Mouse (Mus musculus): ENCODE measurements around the gene Gm9972. TPM values are rescaled to one million over a fixed set of nuclear protein-coding genes. Genes with fewer than 3 reads are reported as not detected.

Gene Gm9972
- total and polyA plus RNA-seq, 2 experiments from 2014 or later = not detected

- 0 out of 2 replicates have a peak, but pooled peaks have one; percentile 55 for ATAC-seq
- Histone ChIP-seq H3K9ac (replicated peaks; ENCODE audit: low read length) (no peak overlapping the region), H3K9me3 (ENCODE audit: low read length) (no peaks in the 10 kb centered on the region), H3K36me3 (ENCODE audit: insufficient read depth, low read length) (no peaks in the 10 kb centered on the region), H3K27me3 (ENCODE audit: insufficient read depth, low read length) (no peaks in the 10 kb centered on the region), H3K27ac (no peak overlapping the region), H3K4me2 (ENCODE audit: low read depth, low read length) (0 out of 2 replicates have a peak overlapping the region, but pooled peaks have one; percentile 21), H3K4me3 (ENCODE audit: low read length) (no peak overlapping the region), H3K4me1 (ENCODE audit: insufficient read depth, low read length) (no peaks in the 10 kb centered on the region)
- DNase-seq (ENCODE audit: low spot score) = peak; percentile 48
- WGBS = 56% methylated on average over 3 of the region's 3 CpGs
- TF ChIP-seq CTCF (IDR thresholded peaks at IDR 0.05; ENCODE audit: low read depth) = no peak
These were observed 10.5 kb downstream of the Gm9972 start for GRCm38 (mm10) chr11:43045871-43046548.

GRCm38 (mm10) chr11:43049363-43049762 lies 13.8 kb downstream of the Gm9972 start:
- no peaks in the 10 kb centered on the region for H3K36me3 ChIP-seq (ENCODE audit: insufficient read depth, low read length)
- H3K9ac ChIP-seq (replicated peaks; ENCODE audit: low read length) = no peak overlapping the region
- no peak overlapping the region for H3K27ac ChIP-seq
- no peaks in the 10 kb centered on the region for H3K9me3 ChIP-seq (ENCODE audit: low read length)
- 56% methylated on average over 1 of the region's 1 CpGs for WGBS
- no peak for DNase-seq (ENCODE audit: low spot score)
- H3K4me2 ChIP-seq (ENCODE audit: low read depth, low read length) = no peak overlapping the region
- H3K27me3 ChIP-seq (ENCODE audit: insufficient read depth, low read length) = no peaks in the 10 kb centered on the region
- ATAC-seq = no peak
- H3K4me1 ChIP-seq (ENCODE audit: insufficient read depth, low read length) = no peaks in the 10 kb centered on the region
- no peak for TF ChIP-seq CTCF (IDR thresholded peaks at IDR 0.05; ENCODE audit: low read depth)
- H3K4me3 ChIP-seq (ENCODE audit: low read length) = no peak overlapping the region

DNA sequence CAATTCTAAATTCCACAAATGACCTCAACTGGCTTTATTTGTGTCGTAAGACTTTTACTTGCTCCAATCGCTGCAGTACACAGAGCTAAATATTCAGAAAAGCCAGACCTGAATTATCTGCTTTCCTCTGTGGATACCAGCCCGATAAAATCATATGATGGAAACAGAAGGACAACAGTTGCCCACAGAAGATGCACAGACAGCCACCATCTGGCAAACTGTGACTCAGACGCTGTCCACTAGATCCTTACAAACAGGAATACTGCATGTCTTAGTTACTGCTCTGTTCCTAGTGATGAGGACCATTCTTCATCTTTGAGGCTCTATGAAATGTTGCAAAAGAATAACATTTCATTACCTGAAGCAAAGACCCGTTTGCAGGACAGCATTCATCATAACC lies 19.4 kb downstream of the Gm9972 start:
- no peak overlapping the region for H3K9ac ChIP-seq (replicated peaks; ENCODE audit: low read length)
- H3K27ac ChIP-seq = no peak overlapping the region
- H3K36me3 ChIP-seq (ENCODE audit: insufficient read depth, low read length) = no peaks in the 10 kb centered on the region
- no peak overlapping the region for H3K4me3 ChIP-seq (ENCODE audit: low read length)
- 82% methylated on average over 5 of the region's 5 CpGs for WGBS
- no peaks in the 10 kb centered on the region for H3K9me3 ChIP-seq (ENCODE audit: low read length)
- ATAC-seq (no peak), DNase-seq (ENCODE audit: low spot score) (no peak)
- no peaks in the 10 kb centered on the region for H3K4me1 ChIP-seq (ENCODE audit: insufficient read depth, low read length)
- no peak for TF ChIP-seq CTCF (IDR thresholded peaks at IDR 0.05; ENCODE audit: low read depth)
- no peaks in the 10 kb centered on the region for H3K27me3 ChIP-seq (ENCODE audit: insufficient read depth, low read length)
- H3K4me2 ChIP-seq (ENCODE audit: low read depth, low read length) = no peak overlapping the region

GRCm38 (mm10) chr11:43059437-43059970 lies 24.0 kb downstream of the Gm9972 start:
- no peak overlapping the region for H3K4me2 ChIP-seq (ENCODE audit: low read depth, low read length)
- H3K4me3 ChIP-seq (ENCODE audit: low read length) = no peak overlapping the region
- no peaks in the 10 kb centered on the region for H3K27me3 ChIP-seq (ENCODE audit: insufficient read depth, low read length)
- ATAC-seq (no peak), DNase-seq (ENCODE audit: low spot score) (no peak)
- no peak for TF ChIP-seq CTCF (IDR thresholded peaks at IDR 0.05; ENCODE audit: low read depth)
- 23% methylated on average over 5 of the region's 5 CpGs for WGBS
- H3K4me1 ChIP-seq (ENCODE audit: insufficient read depth, low read length) = no peaks in the 10 kb centered on the region; the same call in 1 of the 2 replicates
- no peak overlapping the region for H3K27ac ChIP-seq
- H3K9ac ChIP-seq (replicated peaks; ENCODE audit: low read length) = no peak overlapping the region
- no peaks in the 10 kb centered on the region for H3K9me3 ChIP-seq (ENCODE audit: low read length)
- H3K36me3 ChIP-seq (ENCODE audit: insufficient read depth, low read length) = no peaks in the 10 kb centered on the region

DNA sequence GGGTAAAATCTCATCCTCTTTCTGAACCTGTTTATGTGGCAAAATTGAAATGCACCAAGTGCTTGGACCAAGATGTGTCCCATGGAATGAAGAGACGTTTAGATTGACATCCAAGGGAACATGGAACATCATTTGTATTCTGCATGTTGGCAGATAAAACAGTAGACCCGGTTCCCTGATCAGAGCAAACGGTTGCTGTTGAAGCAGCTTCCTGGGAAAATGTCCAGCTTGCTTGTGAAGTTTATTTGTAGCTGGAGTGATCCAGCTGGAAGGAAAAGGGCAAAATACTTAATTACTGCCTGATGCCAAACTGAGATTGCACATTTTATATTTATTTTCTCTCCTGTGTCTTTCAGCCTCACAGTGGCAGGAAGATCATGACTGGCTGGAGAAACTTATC lies 26.7 kb downstream of the Gm9972 start:
- H3K4me1 ChIP-seq (ENCODE audit: insufficient read depth, low read length) = no peaks in the 10 kb centered on the region; the same call in 1 of the 2 replicates
- no peak overlapping the region for H3K4me3 ChIP-seq (ENCODE audit: low read length)
- ATAC-seq = no peak
- no peak overlapping the region for H3K9ac ChIP-seq (replicated peaks; ENCODE audit: low read length)
- no peaks in the 10 kb centered on the region for H3K9me3 ChIP-seq (ENCODE audit: low read length)
- DNase-seq (ENCODE audit: low spot score) = peak; percentile 60
- H3K36me3 ChIP-seq (ENCODE audit: insufficient read depth, low read length) = no peaks in the 10 kb centered on the region
- H3K27ac ChIP-seq = no peak overlapping the region
- no peak for TF ChIP-seq CTCF (IDR thresholded peaks at IDR 0.05; ENCODE audit: low read depth)
- H3K4me2 ChIP-seq (ENCODE audit: low read depth, low read length) = no peak overlapping the region
- 32% methylated on average over 3 of the region's 3 CpGs for WGBS
- H3K27me3 ChIP-seq (ENCODE audit: insufficient read depth, low read length) = no peaks in the 10 kb centered on the region

DNA sequence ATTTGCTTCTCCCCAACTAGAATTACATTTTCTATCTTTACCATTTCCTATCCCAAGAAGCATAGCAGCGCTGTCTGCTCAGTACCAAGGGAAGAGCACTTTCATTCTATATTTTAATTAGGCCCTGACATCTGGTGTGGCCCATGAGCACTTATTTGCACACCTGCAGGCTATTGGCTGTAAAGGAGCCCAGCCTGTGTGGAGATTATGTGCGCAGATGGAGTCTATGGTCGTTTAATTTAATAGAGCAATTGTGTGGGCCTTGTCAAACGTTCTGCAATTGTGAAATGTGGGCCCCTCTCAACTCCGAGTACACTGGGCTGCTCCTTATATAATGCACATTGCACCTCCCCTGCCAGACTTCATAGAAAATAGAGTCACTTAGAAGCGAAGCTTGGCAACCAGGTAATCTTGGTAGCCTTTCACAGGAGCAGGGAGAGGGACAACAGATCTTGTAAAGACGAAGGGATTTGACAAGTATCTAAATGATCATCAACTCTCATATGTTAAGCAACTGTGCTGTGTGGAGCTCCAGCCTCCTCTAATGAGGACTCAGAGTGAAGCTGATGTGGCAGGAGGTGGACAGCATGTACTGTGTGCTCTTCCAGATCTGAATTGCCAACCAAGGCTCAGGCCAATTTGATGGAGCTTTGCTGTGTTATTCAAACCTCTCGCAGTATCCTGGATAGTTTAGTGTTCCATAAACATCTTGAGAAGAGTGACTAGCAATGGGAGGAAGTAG lies 50.9 kb downstream of the Gm9972 start:
- no peak for ATAC-seq
- peak; percentile 9 for DNase-seq (ENCODE audit: low spot score)

More for the DNA sequence above, 50.9 kb downstream of the Gm9972 start:
- Histone ChIP-seq H3K9ac (replicated peaks; ENCODE audit: low read length) (no peak overlapping the region), H3K9me3 (ENCODE audit: low read length) (no peaks in the 10 kb centered on the region), H3K27me3 (ENCODE audit: insufficient read depth, low read length) (no peaks in the 10 kb centered on the region), H3K4me3 (ENCODE audit: low read length) (no peak overlapping the region), H3K4me1 (ENCODE audit: insufficient read depth, low read length) (no peaks in the 10 kb centered on the region), H3K36me3 (ENCODE audit: insufficient read depth, low read length) (no peaks in the 10 kb centered on the region), H3K27ac (no peak overlapping the region), H3K4me2 (ENCODE audit: low read depth, low read length) (no peak overlapping the region)
- WGBS = 64% methylated on average over 8 of the region's 8 CpGs
- no peak for TF ChIP-seq CTCF (IDR thresholded peaks at IDR 0.05; ENCODE audit: low read depth)

Other genes with a start within 250 kb of the Gm9972 start
- gene Atp10b, start 114.1 kb downstream of the Gm9972 start, total RNA-seq (2014; rRNA removed) = 1.0 and 1.6 TPM in 2 replicates
- 0.30 and 0.32 TPM in 2 replicates for gene Atp10b, start 114.1 kb downstream of the Gm9972 start, polyA plus RNA-seq (2015; fragmentation: Nextera tagmentation; extraction: Ambion mirVana)